Mouse (Mus musculus) heart, embryonic 13.5 days (tissue): ENCODE data around the gene Riok1. TPM values are rescaled to one million over a fixed set of nuclear protein-coding genes. Genes with fewer than 3 reads are reported as not detected.
A peak's percentile ranks its signal among the peaks of the same experiment; 100 is the strongest.

Experiments
- ATAC-seq: fragments of 200-750 bp; cut with Nextera tagmentation; 2 replicates; pipeline ENCODE4 v1.8.0; 2017; ENCODE audit warnings: moderate TSS enrichment; ENCODE audit not compliant: insufficient number of reproducible peaks, low FRiP score, low TSS enrichment; ENCODE audit errors: extremely low read depth
- H3K27ac ChIP-seq: fragments of 300-500 bp; sonication (generic); replicated peaks from 2 replicates; pipeline ENCODE4 v1.5.1; 2015; ENCODE audit warnings: moderate library complexity, mild to moderate bottlenecking, inconsistent platforms
- H3K27me3 ChIP-seq: fragments of 300-500 bp; sonication (generic); replicated peaks from 2 replicates; pipeline ENCODE4 v1.6.1; 2015; ENCODE audit warnings: mild to moderate bottlenecking, inconsistent platforms
- H3K36me3 ChIP-seq: fragments of 300-500 bp; sonication (generic); 2 replicates; pipeline ENCODE4 v1.6.1; 2015; ENCODE audit warnings: mild to moderate bottlenecking, inconsistent platforms
- H3K4me1 ChIP-seq: fragments of 300-500 bp; sonication (generic); 2 replicates; pipeline ENCODE4 v1.6.1; 2015; ENCODE audit warnings: inconsistent platforms
- H3K4me2 ChIP-seq: fragments of 300-500 bp; sonication (generic); 2 replicates; pipeline ENCODE4 v1.6.1; 2015; ENCODE audit warnings: inconsistent platforms, mild to moderate bottlenecking, moderate library complexity
- H3K4me3 ChIP-seq: fragments of 300-500 bp; sonication (generic); 2 replicates; pipeline ENCODE4 v1.5.1; 2015; ENCODE audit warnings: moderate library complexity, mild to moderate bottlenecking, inconsistent platforms
- H3K9ac ChIP-seq: fragments of 300-500 bp; sonication (generic); 2 replicates; pipeline ENCODE4 v1.6.1; 2015; ENCODE audit warnings: inconsistent platforms, mild to moderate bottlenecking, moderate library complexity
- H3K9me3 ChIP-seq: fragments of 300-500 bp; sonication (generic); 2 replicates; pipeline ENCODE4 v1.6.1; 2016; ENCODE audit warnings: inconsistent platforms
- WGBS: fragments of 180-500 bp; shearing (Covaris S2); methylation state at CpG from one replicate; pipeline ENCODE4 v1.1.7; 2015; ENCODE audit warnings: mixed read lengths; 5-methylcytosine and 5-hydroxymethylcytosine counted together
- polyA plus RNA-seq: library from polyadenylated mRNA; unstranded; fragments of >200 nt; fragmentation: Nextera tagmentation; extraction: Ambion mirVana; gene quantifications from 2 replicates; pipeline ENCODE4 v1.2.1, GENCODE M21; 2015

Riok1 gene
- 27.5 and 30.4 TPM in 2 replicates for polyA plus RNA-seq

DNA sequence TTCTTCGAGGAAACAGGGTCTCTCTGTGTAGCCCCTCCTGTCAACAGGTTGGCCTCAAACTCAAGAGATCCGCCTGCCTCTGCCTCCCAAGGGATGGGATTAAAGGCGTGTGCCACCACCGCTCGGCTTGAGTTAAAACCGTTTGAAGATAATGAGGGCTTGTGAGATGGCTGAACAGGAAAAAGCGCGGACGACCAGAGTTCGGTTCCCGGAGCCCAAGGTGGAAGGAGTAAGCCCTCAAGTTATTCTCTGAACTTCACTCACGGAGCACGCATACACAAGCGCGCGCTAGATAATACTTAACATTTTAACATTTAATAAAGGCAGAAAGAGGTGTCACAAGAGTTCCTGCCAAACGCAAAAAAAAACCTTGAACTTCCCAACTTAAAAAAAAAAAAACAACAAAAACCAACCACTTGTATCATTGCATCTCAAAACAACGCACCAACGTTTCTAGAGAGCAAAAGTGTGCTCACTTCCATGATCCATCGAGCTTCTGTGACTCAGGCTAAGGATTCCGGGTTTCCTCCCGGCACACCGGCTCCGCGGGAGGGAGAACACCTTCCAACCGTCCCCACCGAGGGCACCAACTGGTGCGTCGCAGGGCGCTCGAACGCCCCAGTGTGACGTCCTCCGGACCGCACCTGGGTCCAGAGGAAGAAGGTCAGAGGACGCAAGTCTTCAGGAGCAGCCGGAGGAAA lies at the start of gene Riok1:
Gene Riok1, plus strand, starts transcription at position 653 of the 701 bp plus-strand sequence.
- no peaks in the 10 kb centered on the region for H3K27me3 ChIP-seq
- H3K9me3 ChIP-seq = no peaks in the 10 kb centered on the region
- peak; percentile 60 for ATAC-seq

DNA sequence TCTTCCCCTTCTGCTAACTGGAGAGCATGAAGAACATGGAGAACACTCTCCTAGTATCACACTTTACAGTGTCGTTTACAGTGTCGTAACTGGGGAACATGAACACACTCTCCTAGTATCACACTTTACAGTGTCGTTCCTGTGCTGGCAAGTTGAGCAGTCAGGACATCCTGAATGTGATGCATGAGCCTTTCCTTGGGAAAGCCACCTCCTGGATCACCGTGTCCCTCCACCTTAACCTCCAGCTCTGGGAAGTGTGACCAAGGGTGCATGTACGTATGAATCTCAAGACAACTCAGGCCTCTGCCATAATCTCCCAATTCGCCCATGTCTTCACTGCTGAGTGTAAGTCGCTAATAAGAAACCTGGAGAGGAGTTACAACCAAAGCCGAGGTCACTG lies 47.1 kb upstream of the Riok1 start:
- Histone ChIP-seq H3K9ac (no peak overlapping the region), H3K4me1 (peaks cover 12% of the 10 kb centered on the region), H3K36me3 (peaks cover 68% of the 10 kb centered on the region), H3K4me3 (no peak overlapping the region), H3K27me3 (no peaks in the 10 kb centered on the region), H3K4me2 (no peak overlapping the region), H3K9me3 (no peaks in the 10 kb centered on the region), H3K27ac (no peak overlapping the region)
- ATAC-seq = no peak
- WGBS = 87% methylated on average over 8 of the region's 8 CpGs

More for the DNA sequence above, at the start of gene Riok1:
- WGBS = 8% methylated on average over 37 of the region's 37 CpGs
- peaks cover 20% of the 10 kb centered on the region for H3K36me3 ChIP-seq
- H3K4me1 ChIP-seq = peaks cover 23% of the 10 kb centered on the region
- H3K27ac ChIP-seq = peak within 1 kb of the TSS; percentile 84
- peak within 1 kb of the TSS; percentile 97 for H3K9ac ChIP-seq
- peak within 1 kb of the TSS; percentile 98 for H3K4me2 ChIP-seq
- H3K4me3 ChIP-seq = peak within 1 kb of the TSS; percentile 83

DNA sequence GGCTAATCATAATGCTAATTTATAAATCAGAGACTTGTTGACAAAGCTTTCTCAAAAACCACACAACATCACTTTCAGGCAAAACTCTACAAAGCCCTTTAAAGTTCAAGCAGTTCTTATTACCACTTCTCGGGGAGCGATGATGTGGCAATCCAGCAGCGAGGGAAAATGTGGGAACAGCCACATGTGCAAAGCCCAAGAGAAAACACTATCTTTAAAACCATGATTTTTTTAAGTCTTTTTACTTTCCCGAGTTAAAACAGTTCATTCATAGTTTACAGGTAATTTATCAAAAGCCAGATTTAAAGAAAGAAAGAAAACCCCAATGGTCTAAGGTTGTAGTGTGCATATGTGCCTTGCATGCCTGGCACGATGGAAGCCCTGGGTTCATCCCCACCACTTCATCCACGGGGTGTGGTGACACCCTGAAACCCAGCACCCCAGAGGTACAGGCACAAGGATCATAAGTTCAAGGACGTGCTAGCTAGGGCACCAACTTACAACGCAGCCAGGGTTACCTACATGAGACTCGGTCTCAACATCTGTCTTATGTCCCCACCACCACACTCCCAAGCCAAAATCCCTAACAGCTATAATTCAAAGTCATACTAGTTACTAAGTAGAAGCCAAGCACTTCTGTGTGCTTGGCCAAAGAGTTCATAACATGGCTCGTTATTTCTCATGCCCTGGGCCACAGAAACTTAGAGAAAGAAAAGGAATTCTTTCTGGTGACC lies 44.0 kb upstream of the Riok1 start:
- Histone ChIP-seq H3K9me3 (no peaks in the 10 kb centered on the region), H3K4me2 (peak overlapping the region; percentile 87), H3K36me3 (peaks cover 39% of the 10 kb centered on the region), H3K4me3 (peak overlapping the region; percentile 100), H3K27ac (peak overlapping the region; percentile 96), H3K9ac (peak overlapping the region; percentile 98), H3K27me3 (no peaks in the 10 kb centered on the region), H3K4me1 (peaks cover 14% of the 10 kb centered on the region)
- ATAC-seq = no peak
- 9% methylated on average over 10 of the region's 10 CpGs for WGBS

DNA sequence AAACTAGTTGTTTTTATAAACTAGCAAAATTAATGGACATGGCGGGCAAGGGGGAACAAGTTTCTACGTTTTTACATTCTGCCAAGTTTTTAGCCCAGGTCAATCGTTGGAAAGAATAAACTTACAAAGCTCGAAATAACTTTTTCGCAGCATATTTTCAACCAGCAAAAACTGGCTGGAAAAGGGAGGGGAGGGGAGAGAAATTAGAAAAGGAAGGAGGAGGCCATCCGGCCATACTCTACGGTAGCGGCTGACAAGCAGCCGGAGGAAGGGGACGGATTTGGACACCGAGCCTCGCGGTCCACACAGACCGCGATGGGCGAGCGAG lies 43.5 kb upstream of the Riok1 start:
- under 1% methylated on average over 17 of the region's 17 CpGs for WGBS
- peaks cover 34% of the 10 kb centered on the region for H3K36me3 ChIP-seq
- peak overlapping the region; percentile 87 for H3K4me2 ChIP-seq
- H3K4me3 ChIP-seq = peak overlapping the region; percentile 100
- H3K27me3 ChIP-seq = no peaks in the 10 kb centered on the region
- H3K27ac ChIP-seq = peak overlapping the region; percentile 96
- ATAC-seq = no peak
- no peaks in the 10 kb centered on the region for H3K9me3 ChIP-seq
- H3K4me1 ChIP-seq = peaks cover 14% of the 10 kb centered on the region
- peak overlapping the region; percentile 98 for H3K9ac ChIP-seq

DNA sequence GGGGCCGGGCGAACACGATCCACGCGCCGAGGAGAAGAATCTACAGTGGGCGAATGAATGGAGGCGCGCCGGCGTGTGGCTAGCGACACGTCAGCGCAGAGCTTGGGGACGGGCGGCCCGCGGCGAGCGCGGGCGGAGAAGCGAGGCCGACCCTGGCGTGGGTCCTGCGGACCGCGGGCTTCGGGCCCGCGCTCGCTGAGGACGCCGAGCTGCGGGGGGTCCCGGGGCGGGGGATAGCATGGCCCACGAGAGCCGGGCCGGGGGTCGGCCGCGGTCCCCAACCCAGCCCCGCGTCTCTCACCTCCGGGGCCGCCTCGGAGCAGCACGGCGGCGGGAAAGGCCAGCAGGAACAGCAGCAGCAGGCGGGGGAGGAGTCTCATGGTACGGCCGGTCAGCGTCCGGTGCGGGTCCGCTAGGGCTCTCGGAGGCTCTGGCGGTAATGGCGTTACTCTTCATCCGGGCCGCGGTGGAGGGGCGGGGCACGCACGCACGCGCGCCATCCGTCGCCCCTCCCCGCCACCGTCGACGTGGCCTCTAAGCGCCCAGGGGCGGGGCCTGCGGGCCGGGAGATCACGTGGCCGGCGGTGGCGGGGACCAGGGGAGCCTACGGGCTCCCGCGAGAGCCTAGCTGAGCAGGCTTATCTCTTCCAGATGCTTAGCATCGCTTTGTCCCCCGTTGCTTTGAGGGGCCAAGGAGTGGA lies 42.9 kb upstream of the Riok1 start, which contains the start of gene Ssr1:
Gene Ssr1, minus strand, starts transcription at position 514 of the 701 bp plus-strand sequence.
- H3K27ac ChIP-seq = peak within 1 kb of the TSS; percentile 96
- peak within 1 kb of the TSS; percentile 87 for H3K4me2 ChIP-seq
- peak; percentile 91 for ATAC-seq
- H3K4me3 ChIP-seq = peak within 1 kb of the TSS; percentile 100
- H3K4me1 ChIP-seq = peaks cover 14% of the 10 kb centered on the region
- H3K36me3 ChIP-seq = peaks cover 29% of the 10 kb centered on the region
- peak within 1 kb of the TSS; percentile 98 for H3K9ac ChIP-seq
- no peaks in the 10 kb centered on the region for H3K9me3 ChIP-seq
- H3K27me3 ChIP-seq = no peaks in the 10 kb centered on the region
- WGBS = under 1% methylated on average over 88 of the region's 89 CpGs

DNA sequence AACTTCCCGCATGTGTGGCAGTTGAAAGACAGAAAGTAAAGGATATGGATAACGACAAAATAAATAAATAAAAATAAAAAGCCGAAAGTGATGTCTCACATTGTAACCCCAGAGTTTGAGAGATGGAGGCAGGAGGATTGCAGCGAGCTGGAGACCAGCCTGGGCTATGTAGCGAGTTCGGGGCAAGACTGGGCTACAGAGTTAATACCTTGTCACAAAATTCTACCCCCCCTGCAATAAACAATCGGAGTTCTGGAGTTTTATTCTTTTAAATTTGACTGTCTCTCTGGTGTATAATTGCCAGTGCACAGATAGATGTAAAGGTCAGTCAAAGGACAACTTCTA lies 42.4 kb upstream of the Riok1 start:
- H3K27ac ChIP-seq = peak overlapping the region; percentile 96
- H3K27me3 ChIP-seq = no peaks in the 10 kb centered on the region
- WGBS = 13% methylated on average over 7 of the region's 7 CpGs
- H3K9ac ChIP-seq = peak overlapping the region; percentile 53
- no peaks in the 10 kb centered on the region for H3K9me3 ChIP-seq
- no peak for ATAC-seq
- H3K36me3 ChIP-seq = peaks cover 24% of the 10 kb centered on the region
- peaks cover 14% of the 10 kb centered on the region for H3K4me1 ChIP-seq
- H3K4me2 ChIP-seq = peak overlapping the region; percentile 87
- peak overlapping the region; percentile 100 for H3K4me3 ChIP-seq

DNA sequence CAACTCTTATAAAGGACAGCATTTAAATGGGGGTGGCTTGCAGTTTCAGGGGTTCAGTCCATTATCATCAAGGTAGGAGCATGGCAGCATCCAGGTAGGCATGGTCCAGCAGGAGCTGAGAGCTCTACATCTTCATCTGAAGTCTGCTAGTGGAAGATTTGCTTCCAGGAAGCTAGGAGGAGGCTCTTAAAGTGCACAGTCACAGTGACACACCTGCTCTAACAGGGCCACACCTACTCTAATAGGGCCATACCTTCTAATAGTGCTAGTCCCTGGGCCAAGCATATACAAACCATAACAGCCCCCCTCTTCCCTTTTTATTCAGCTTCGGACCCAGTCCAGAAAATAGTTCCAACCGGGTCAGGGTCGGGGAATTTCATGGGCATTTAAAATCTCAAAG lies 37.1 kb upstream of the Riok1 start:
- no peak for ATAC-seq
- H3K4me1 ChIP-seq = peaks cover 2% of the 10 kb centered on the region; the same call in 1 of the 2 replicates
- WGBS = 73% methylated on average over 3 of the region's 3 CpGs

DNA sequence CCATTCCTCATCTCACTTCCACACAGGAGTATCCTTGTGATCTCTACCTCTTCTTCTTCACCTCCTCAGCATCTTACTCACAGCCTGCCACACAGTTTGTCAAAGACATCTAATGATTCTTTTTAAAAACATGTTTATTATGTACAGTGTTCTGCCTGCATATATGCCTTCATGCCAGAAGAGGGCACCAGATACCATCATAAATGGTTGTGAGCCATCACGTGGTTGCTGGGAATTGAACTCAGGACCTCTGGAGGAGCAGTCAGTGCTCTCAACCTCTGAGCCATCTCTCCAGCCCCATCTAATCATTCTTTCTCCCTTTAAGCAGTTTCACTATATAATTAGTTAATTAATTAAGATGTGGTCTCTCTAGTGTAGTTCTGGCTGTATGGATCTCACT lies 34.3 kb upstream of the Riok1 start:
- peaks cover 5% of the 10 kb centered on the region; the same call in 1 of the 2 replicates for H3K27me3 ChIP-seq
- ATAC-seq = no peak
- H3K4me2 ChIP-seq = no peak overlapping the region
- H3K4me1 ChIP-seq = no peaks in the 10 kb centered on the region
- no peaks in the 10 kb centered on the region for H3K36me3 ChIP-seq
- no peak overlapping the region for H3K9ac ChIP-seq
- peaks cover 9% of the 10 kb centered on the region; the same call in 1 of the 2 replicates for H3K9me3 ChIP-seq
- H3K4me3 ChIP-seq = no peak overlapping the region
- WGBS = 35% methylated on average over 1 of the region's 1 CpGs
- no peak overlapping the region for H3K27ac ChIP-seq

More for the DNA sequence above, 37.1 kb upstream of the Riok1 start:
- H3K36me3 ChIP-seq = no peaks in the 10 kb centered on the region
- H3K27me3 ChIP-seq = peaks cover 5% of the 10 kb centered on the region; the same call in 1 of the 2 replicates
- no peak overlapping the region for H3K4me2 ChIP-seq
- peaks cover 9% of the 10 kb centered on the region; the same call in 1 of the 2 replicates for H3K9me3 ChIP-seq
- no peak overlapping the region for H3K9ac ChIP-seq
- no peak overlapping the region for H3K27ac ChIP-seq
- no peak overlapping the region for H3K4me3 ChIP-seq

DNA sequence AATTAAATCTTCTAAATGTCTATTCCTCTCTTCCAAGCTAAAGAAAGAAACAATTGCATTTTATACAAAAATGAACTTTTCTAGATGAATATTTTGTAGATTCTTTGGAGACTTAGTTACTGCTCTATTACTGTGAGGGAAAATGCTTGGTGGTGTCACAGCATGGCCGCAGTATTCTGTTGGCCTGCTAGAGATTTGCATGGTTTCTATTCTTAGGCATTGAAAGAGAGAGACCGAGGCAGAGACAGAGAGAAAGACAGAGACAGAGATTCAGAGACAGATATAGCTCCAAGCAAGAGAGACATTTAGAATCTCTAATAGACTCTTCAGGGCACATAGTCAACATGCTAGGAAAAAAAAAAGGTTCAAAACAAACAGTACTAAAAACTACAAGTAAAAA lies 28.8 kb upstream of the Riok1 start:
- 78% methylated on average over 2 of the region's 2 CpGs for WGBS

DNA sequence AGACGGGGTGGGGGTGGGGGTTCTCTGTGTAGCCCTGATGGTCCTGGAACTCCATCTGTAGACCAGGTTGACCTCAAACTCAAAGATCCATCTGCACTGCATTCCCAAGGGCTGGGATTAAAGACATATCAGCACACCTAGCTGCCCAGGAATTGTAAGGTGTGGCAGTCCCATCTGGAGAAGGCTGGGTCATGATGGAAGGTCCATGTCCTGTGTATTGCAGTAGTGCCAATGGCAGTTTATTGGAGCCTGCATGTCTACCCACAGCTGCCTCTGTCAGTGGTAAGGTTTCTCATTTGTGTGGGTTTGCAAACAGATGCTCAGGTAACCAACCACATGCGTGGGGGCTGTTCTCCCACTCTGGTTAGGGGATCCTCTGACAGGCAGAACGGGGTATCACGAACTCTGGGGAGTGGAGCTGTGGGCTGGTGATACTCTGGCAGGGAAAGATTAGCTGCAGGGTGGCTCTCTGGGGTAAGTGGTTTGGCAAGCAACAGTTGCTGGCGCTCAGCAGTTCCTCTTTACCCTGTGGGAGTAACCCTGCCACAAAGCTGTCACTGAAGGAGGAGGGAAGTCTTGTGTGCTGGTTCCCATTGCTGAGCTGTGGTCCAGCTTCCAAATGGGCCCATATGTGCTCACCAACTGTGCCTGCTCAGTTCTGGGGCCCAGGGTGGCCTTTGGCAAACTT lies 26.9 kb upstream of the Riok1 start:
- no peak for ATAC-seq
- Histone ChIP-seq H3K9me3 (no peaks in the 10 kb centered on the region), H3K9ac (no peak overlapping the region), H3K36me3 (no peaks in the 10 kb centered on the region), H3K4me1 (no peaks in the 10 kb centered on the region), H3K27me3 (no peaks in the 10 kb centered on the region), H3K27ac (no peak overlapping the region), H3K4me2 (no peak overlapping the region), H3K4me3 (no peak overlapping the region)
- WGBS = 75% methylated on average over 5 of the region's 5 CpGs

More for the DNA sequence above, 28.8 kb upstream of the Riok1 start:
- Histone ChIP-seq H3K27ac (no peak overlapping the region), H3K4me2 (no peak overlapping the region), H3K9me3 (peaks cover 3% of the 10 kb centered on the region; the same call in 1 of the 2 replicates), H3K4me1 (no peaks in the 10 kb centered on the region), H3K36me3 (no peaks in the 10 kb centered on the region), H3K9ac (no peak overlapping the region), H3K4me3 (no peak overlapping the region), H3K27me3 (no peaks in the 10 kb centered on the region)
- ATAC-seq = no peak

DNA sequence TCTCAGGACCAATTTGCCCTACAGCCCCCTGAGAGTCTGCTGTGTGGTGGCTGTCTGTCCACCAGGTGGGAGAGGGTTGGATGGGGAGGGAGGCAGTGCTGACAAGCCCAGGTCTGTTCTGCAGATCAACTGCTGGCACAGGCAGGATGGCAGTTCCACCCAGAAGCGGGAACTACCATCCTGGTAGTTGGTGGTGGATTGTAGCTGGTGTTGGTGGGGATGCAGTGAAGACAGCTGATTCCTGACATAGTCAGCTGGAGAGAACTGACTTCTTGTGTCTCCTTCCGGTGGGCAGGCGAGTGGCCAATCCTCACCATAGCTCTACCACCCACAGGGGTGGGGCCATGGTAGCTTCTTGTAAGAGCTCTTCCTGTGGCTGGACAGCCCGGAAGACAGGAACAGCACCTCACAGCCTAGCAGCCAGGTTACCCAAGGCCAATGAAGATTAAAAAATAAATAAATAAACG lies 26.3 kb upstream of the Riok1 start:
- Histone ChIP-seq H3K9me3 (no peaks in the 10 kb centered on the region), H3K4me2 (no peak overlapping the region), H3K9ac (no peak overlapping the region), H3K4me3 (no peak overlapping the region), H3K4me1 (no peaks in the 10 kb centered on the region), H3K27ac (no peak overlapping the region), H3K27me3 (no peaks in the 10 kb centered on the region), H3K36me3 (no peaks in the 10 kb centered on the region)
- no peak for ATAC-seq
- 72% methylated on average over 5 of the region's 5 CpGs for WGBS
